Mouse (Mus musculus) CH12.LX (cell line): ENCODE results near the gene Pip5k1c. TPM values are rescaled to one million over a fixed set of nuclear protein-coding genes. Genes with fewer than 3 reads are reported as not detected.

Experiments used
- DNase-seq: peaks from one replicate; pipeline ENCODE4 v3.0.0-alpha.2; 2013; ENCODE audit errors: extremely low read depth
- H3K27ac ChIP-seq: 2 replicates; pipeline ENCODE4 v1.5.1; 2012; ENCODE audit warnings: low read depth, mild to moderate bottlenecking, control low read depth, moderate library complexity; ENCODE audit not compliant: insufficient read depth
- H3K27me3 ChIP-seq: replicated peaks from 2 replicates; pipeline ENCODE3; 2012; ENCODE audit warnings: inconsistent platforms
- H3K36me3 ChIP-seq, 2 experiments: replicated peaks in 1 of 2; 2 replicates each; pipeline versions ENCODE3 to v1.6.1; 2012; ENCODE audit warnings: inconsistent platforms in 1 of 2, low read length in 1 of 2, mild to moderate bottlenecking in 1 of 2, mixed read lengths in 1 of 2, moderate library complexity in 1 of 2; ENCODE audit not compliant: control insufficient read depth in 1 of 2, insufficient read depth in 1 of 2
- H3K4me1 ChIP-seq, 2 experiments: 2 replicates each; pipeline ENCODE4 v1.6.1; 2012; ENCODE audit warnings: inconsistent platforms in 1 of 2, moderate library complexity in 1 of 2; ENCODE audit not compliant: insufficient read depth in 2 of 2, control insufficient read depth in 1 of 2
- H3K4me2 ChIP-seq: 2 replicates; pipeline ENCODE4 v1.6.1; 2012; ENCODE audit warnings: low read depth, mild to moderate bottlenecking, control low read depth; ENCODE audit not compliant: poor library complexity, insufficient read depth, severe bottlenecking
- H3K4me3 ChIP-seq, 3 experiments: fragments of 150-350 bp in 1 of 3; sonication (generic) in 1 of 3; replicated peaks in 1 of 3; 2 replicates each; pipeline versions ENCODE3 to v1.5.1; 2011 to 2012; ENCODE audit warnings: low read depth in 2 of 3, low read length in 2 of 3, mild to moderate bottlenecking in 2 of 3, moderate library complexity in 2 of 3, control low read depth in 1 of 3, improper control_type of control experiment in 1 of 3, inconsistent platforms in 1 of 3, mixed read lengths in 1 of 3; ENCODE audit not compliant: poor library complexity in 1 of 3
- H3K79me2 ChIP-seq: replicated peaks from 2 replicates; pipeline ENCODE4 v1.6.1; 2012; ENCODE audit warnings: mild to moderate bottlenecking, moderate library complexity; ENCODE audit not compliant: control insufficient read depth, poor library complexity, insufficient read depth, severe bottlenecking; ENCODE audit errors: extremely low read depth
- H3K9ac ChIP-seq: 2 replicates; pipeline ENCODE4 v1.6.1; 2012; ENCODE audit warnings: low read depth, mild to moderate bottlenecking, control low read depth, moderate library complexity; ENCODE audit not compliant: insufficient read depth
- H3K9me3 ChIP-seq: replicated peaks from 2 replicates; pipeline ENCODE3; 2012; ENCODE audit warnings: low read length, inconsistent platforms, mixed read lengths
- BHLHE40 ChIP-seq: IDR thresholded peaks from 2 replicates; pipeline ENCODE4 v1.6.1; 2011; ENCODE audit warnings: mild to moderate bottlenecking, low read depth, low read length, improper control_type of control experiment
- CHD2 ChIP-seq: IDR thresholded peaks from 2 replicates; pipeline ENCODE4 v1.6.1; 2011; ENCODE audit warnings: low read length, improper control_type of control experiment
- CTCF ChIP-seq, 2 experiments: IDR thresholded peaks in 1 of 2; conservative IDR thresholded peaks in 1 of 2; 2 replicates each; pipeline ENCODE4 v1.5.1; 2011 to 2012; ENCODE audit warnings: low read depth in 2 of 2, low read length in 2 of 2, improper control_type of control experiment in 1 of 2, inconsistent platforms in 1 of 2, mild to moderate bottlenecking in 1 of 2, moderate library complexity in 1 of 2
- GABPA ChIP-seq: IDR thresholded peaks from 2 replicates; pipeline ENCODE4 v1.6.1; 2012; ENCODE audit warnings: low read depth, low read length, improper control_type of control experiment, inconsistent platforms; ENCODE audit not compliant: insufficient replicate concordance
- IRF4 ChIP-seq: IDR thresholded peaks from 2 replicates; pipeline ENCODE4 v1.6.1; 2014; ENCODE audit warnings: low read depth, mild to moderate bottlenecking, inconsistent platforms, low read length, improper control_type of control experiment
- KAT2A ChIP-seq: IDR thresholded peaks from 2 replicates; pipeline ENCODE4 v1.6.1; 2012; ENCODE audit warnings: low read length, improper control_type of control experiment, inconsistent platforms; ENCODE audit not compliant: insufficient replicate concordance
- MAFK ChIP-seq: IDR thresholded peaks from 2 replicates; pipeline ENCODE4 v1.6.1; 2011; ENCODE audit warnings: low read length, improper control_type of control experiment; ENCODE audit not compliant: insufficient replicate concordance
- MAX ChIP-seq: IDR thresholded peaks from 2 replicates; pipeline ENCODE4 v1.6.1; 2011; ENCODE audit warnings: low read length, improper control_type of control experiment
- NELFE ChIP-seq: IDR thresholded peaks from 2 replicates; pipeline ENCODE4 v1.6.1; 2011; ENCODE audit warnings: low read depth, low read length, improper control_type of control experiment
- NRF1 ChIP-seq: IDR thresholded peaks from 2 replicates; pipeline ENCODE4 v1.6.1; 2014; ENCODE audit warnings: low read depth, mild to moderate bottlenecking, inconsistent platforms, low read length, improper control_type of control experiment, moderate library complexity
- PAX5 ChIP-seq: IDR thresholded peaks from 2 replicates; pipeline ENCODE4 v1.6.1; 2012; ENCODE audit warnings: low read length, inconsistent platforms, mixed read lengths
- POLR2A ChIP-seq: IDR thresholded peaks from 2 replicates; pipeline ENCODE4 v1.6.1; 2011; ENCODE audit warnings: low read depth, mild to moderate bottlenecking, improper control_type of control experiment, low read length
- POLR2AphosphoS2 ChIP-seq: IDR thresholded peaks from 2 replicates; pipeline ENCODE4 v1.6.1; 2011; ENCODE audit warnings: low read depth, low read length, improper control_type of control experiment
- RAD21 ChIP-seq: IDR thresholded peaks from 2 replicates; pipeline ENCODE4 v1.6.1; 2011; ENCODE audit warnings: low read depth, mild to moderate bottlenecking, low read length, improper control_type of control experiment, moderate library complexity
- SIN3A ChIP-seq: IDR thresholded peaks from 2 replicates; pipeline ENCODE4 v1.6.1; 2012; ENCODE audit warnings: low read length, improper control_type of control experiment, inconsistent platforms
- TBP ChIP-seq: conservative IDR thresholded peaks from 2 replicates; pipeline ENCODE4 v1.6.1; 2011; ENCODE audit warnings: low read depth, low read length, improper control_type of control experiment
- UBTF ChIP-seq: IDR thresholded peaks from 2 replicates; pipeline ENCODE4 v1.6.1; 2012; ENCODE audit warnings: low read depth, mild to moderate bottlenecking, inconsistent platforms, low read length, improper control_type of control experiment, moderate library complexity
- ZC3H11A ChIP-seq: IDR thresholded peaks from 2 replicates; pipeline ENCODE4 v1.6.1; 2012; ENCODE audit warnings: low read depth, mild to moderate bottlenecking, inconsistent platforms, low read length, improper control_type of control experiment
- ZKSCAN1 ChIP-seq: IDR thresholded peaks from 2 replicates; pipeline ENCODE4 v1.6.1; 2012; ENCODE audit warnings: low read depth, inconsistent platforms, low read length, improper control_type of control experiment, borderline replicate concordance
- ZMIZ1 ChIP-seq: IDR thresholded peaks from 2 replicates; pipeline ENCODE4 v1.6.1; 2012; ENCODE audit warnings: low read depth, mild to moderate bottlenecking, inconsistent platforms, low read length, improper control_type of control experiment
- ZNF384 ChIP-seq: IDR thresholded peaks from 2 replicates; pipeline ENCODE4 v1.6.1; 2012; ENCODE audit warnings: low read depth, low read length, improper control_type of control experiment, inconsistent platforms
- dilution Hi-C: fragments of 300-500 bp; cut with MboI; formaldehyde crosslinking; loops from 2 replicates; pipeline ENCODE4 v1.14.3; 2020; ENCODE audit warnings: low sequenced_read_pairs; ENCODE audit not compliant: extremely low pct_unique_long_range_greater_than_20kb, extremely low pct_ligation_motif_present
- in situ Hi-C: fragments of 300-500 bp; cut with MboI; formaldehyde crosslinking; loops from 3 replicates; pipeline ENCODE4 v1.14.3; 2019; ENCODE audit warnings: low sequenced_read_pairs, low pct_ligation_motif_present, low pct_unique_long_range_greater_than_20kb, mixed read lengths
- polyA plus RNA-seq: library from polyadenylated mRNA; unstranded; fragments of >175 nt; gene quantifications from 2 replicates; pipeline ENCODE4 v1.2.1, GENCODE M21; 2012; ENCODE audit warnings: low read depth; ENCODE audit not compliant: insufficient read length
- total RNA-seq, 2 experiments: library from RNA; depleted of rRNA; stranded (reverse); fragments of 300-350 nt in 1 of 2; fragments of >200 nt in 1 of 2; gene quantifications; 2 replicates each; pipeline ENCODE4 v1.2.3; 2012 to 2014

Pip5k1c gene
- total and polyA plus RNA-seq, 3 experiments = 11.4 to 51.4 (median 12.6) TPM

DNA sequence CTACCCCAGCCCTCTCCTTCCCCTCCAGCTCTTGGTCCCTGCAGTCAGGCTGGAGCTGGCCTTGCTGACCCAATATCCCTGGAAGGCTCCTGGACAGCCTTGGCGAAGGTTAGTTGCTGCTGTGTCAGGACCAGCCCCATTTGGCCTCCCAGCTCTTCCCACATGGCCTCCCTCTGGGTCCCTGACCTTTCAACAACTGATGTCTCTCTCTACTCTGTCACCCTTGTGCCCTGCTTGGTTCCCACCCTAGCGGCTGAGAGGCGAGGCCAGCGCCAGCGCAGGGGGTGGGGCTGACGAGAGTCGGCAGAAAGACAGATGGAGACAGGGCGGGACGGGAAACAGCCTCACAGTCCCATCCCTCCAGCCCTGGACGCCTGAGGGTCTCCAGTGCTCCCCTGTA lies 35.6 kb downstream of the Pip5k1c start, which contains the start of gene Tbxa2r:
Gene Tbxa2r (plus strand): TSS at position 346 of the 400 bp plus-strand sequence.
- H3K4me1 ChIP-seq = peaks cover 6 to 24% of the 10 kb centered on the region in 2 experiments
- H3K79me2 ChIP-seq = no peaks in the 10 kb centered on the region
- H3K9me3 ChIP-seq = no peaks in the 10 kb centered on the region
- in situ Hi-C loops (no loop called here), dilution Hi-C loops (no loop called here)
- no peak within 1 kb of the TSS for H3K4me3 ChIP-seq
- H3K27ac ChIP-seq = no peak within 1 kb of the TSS
- no peak within 1 kb of the TSS for H3K4me2 ChIP-seq
- TF ChIP-seq POLR2AphosphoS2 (no peak), GABPA (no peak), PAX5 (no peak), MAX (no peak), ZC3H11A (no peak)
- no peak within 1 kb of the TSS for H3K9ac ChIP-seq
- no peak for DNase-seq
- H3K27me3 ChIP-seq = no peaks in the 10 kb centered on the region
- peaks cover 39 to 71% of the 10 kb centered on the region in 2 experiments for H3K36me3 ChIP-seq

GRCm38 (mm10) chr10:81329194-81329975 lies 36.6 kb downstream of the Pip5k1c start:
- Histone ChIP-seq H3K4me1 (peaks cover 6 to 24% of the 10 kb centered on the region in 2 experiments), H3K9me3 (no peaks in the 10 kb centered on the region), H3K79me2 (no peaks in the 10 kb centered on the region), H3K9ac (no peak overlapping the region), H3K36me3 (peaks cover 29 to 61% of the 10 kb centered on the region in 2 experiments), H3K27me3 (no peaks in the 10 kb centered on the region), H3K4me2 (no peak overlapping the region), H3K4me3 (no peak overlapping the region), H3K27ac (no peak overlapping the region)
- dilution Hi-C loops = no loop called here
- in situ Hi-C loops = no loop called here
- DNase-seq = no peak
- TF ChIP-seq SIN3A (no peak), UBTF (no peak), ZMIZ1 (no peak), RAD21 (no peak), NELFE (no peak), ZNF384 (no peak), BHLHE40 (no peak), ZKSCAN1 (no peak), TBP (no peak), POLR2AphosphoS2 (no peak), CHD2 (no peak), MAFK (no peak), IRF4 (no peak), NRF1 (no peak), KAT2A (no peak), CTCF (conservative IDR thresholded peaks at IDR 0.05 in 1 of 2, IDR thresholded peaks at IDR 0.05 in 1 of 2; ENCODE audit: low read depth in 2 of 2, low read length in 2 of 2) (no peak), POLR2A (no peak)
- TF ChIP-seq, all 38 proteins: peak for 0
